Mouse (Mus musculus) brain, embryonic 14.5 days (tissue): ENCODE results near the gene Elmo2.

Experiments
- CTCF ChIP-seq: fragments of 200-500 bp; IDR thresholded peaks from 2 replicates; pipeline ENCODE4 v1.5.1; 2012; ENCODE audit warnings: inconsistent platforms, mild to moderate bottlenecking, moderate library complexity, borderline replicate concordance; ENCODE audit not compliant: insufficient read depth, insufficient read length; ENCODE audit errors: extremely low read depth
- POLR2A ChIP-seq: fragments of 200-500 bp; IDR thresholded peaks from 2 replicates; pipeline ENCODE4 v1.6.1; 2012; ENCODE audit warnings: mild to moderate bottlenecking, inconsistent platforms, borderline replicate concordance; ENCODE audit not compliant: poor library complexity, insufficient read depth, insufficient read length, severe bottlenecking; ENCODE audit errors: extremely low read depth

GRCm38 (mm10) chr2:165317621-165318263, 8.5 kb downstream of the Elmo2 start:
- TF ChIP-seq CTCF (no peak), POLR2A (no peak)
